Mouse (Mus musculus) forebrain, embryonic 13.5 days (tissue): ENCODE measurements at regions not wholly inside any gene's neighbourhood (a gene's known extent, or its start where the extent isn't known, plus 50 kb on each side); places are given as distances from the start of the nearest gene placed in this dataset.

Source experiments
- ATAC-seq: fragments of 200-750 bp; cut with Nextera tagmentation; 2 replicates; pipeline ENCODE4 v1.8.0; 2017
- H3K27ac ChIP-seq: fragments of 300-500 bp; sonication (generic); 2 replicates; pipeline ENCODE4 v1.5.1; 2015; ENCODE audit warnings: inconsistent platforms, mild to moderate bottlenecking, moderate library complexity
- H3K27me3 ChIP-seq: fragments of 300-500 bp; sonication (generic); 2 replicates; pipeline ENCODE4 v1.6.1; 2015; ENCODE audit warnings: mild to moderate bottlenecking, inconsistent platforms
- H3K36me3 ChIP-seq: fragments of 300-500 bp; sonication (generic); 2 replicates; pipeline ENCODE4 v1.6.1; 2015; ENCODE audit warnings: mild to moderate bottlenecking, inconsistent platforms; ENCODE audit not compliant: poor library complexity, severe bottlenecking
- H3K4me1 ChIP-seq: fragments of 300-500 bp; sonication (generic); 2 replicates; pipeline ENCODE4 v1.6.1; 2015; ENCODE audit warnings: inconsistent platforms
- H3K4me2 ChIP-seq: fragments of 300-500 bp; sonication (generic); 2 replicates; pipeline ENCODE4 v1.6.1; 2015; ENCODE audit warnings: inconsistent platforms, mild to moderate bottlenecking, moderate library complexity
- H3K4me3 ChIP-seq: fragments of 300-500 bp; sonication (generic); 2 replicates; pipeline ENCODE4 v1.5.1; 2015; ENCODE audit warnings: mild to moderate bottlenecking, inconsistent platforms
- H3K9ac ChIP-seq: fragments of 300-500 bp; sonication (generic); 2 replicates; pipeline ENCODE4 v1.6.1; 2015; ENCODE audit warnings: mild to moderate bottlenecking, inconsistent platforms
- H3K9me3 ChIP-seq: fragments of 300-500 bp; sonication (generic); replicated peaks from 2 replicates; pipeline ENCODE4 v1.6.1; 2016; ENCODE audit warnings: inconsistent platforms
- WGBS: fragments of 180-500 bp; shearing (Covaris S2); methylation state at CpG from one replicate; pipeline ENCODE4 v1.1.7; 2015; 5-methylcytosine and 5-hydroxymethylcytosine counted together

DNA sequence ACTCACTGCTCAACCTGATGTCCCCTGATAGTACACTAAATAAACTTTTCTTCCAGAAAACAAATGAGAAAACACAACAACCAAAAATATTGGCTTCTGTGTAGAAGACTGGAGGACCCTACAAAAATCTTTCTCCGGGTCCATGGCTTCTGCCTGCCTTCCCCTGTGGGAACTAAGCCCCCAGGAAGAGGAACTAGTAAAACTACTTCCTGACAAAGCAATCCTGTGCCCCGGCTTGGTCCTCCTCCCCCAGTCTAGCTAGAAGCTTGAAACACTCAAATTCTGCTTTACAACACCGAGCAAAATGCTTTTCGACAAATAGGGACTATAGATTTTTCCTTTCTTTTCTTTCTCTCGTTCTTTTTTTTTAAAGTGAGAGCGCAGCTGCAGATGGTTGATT is 51.3 kb upstream of the Mki67 start:
- 78% methylated on average over 6 of the region's 6 CpGs for WGBS

DNA sequence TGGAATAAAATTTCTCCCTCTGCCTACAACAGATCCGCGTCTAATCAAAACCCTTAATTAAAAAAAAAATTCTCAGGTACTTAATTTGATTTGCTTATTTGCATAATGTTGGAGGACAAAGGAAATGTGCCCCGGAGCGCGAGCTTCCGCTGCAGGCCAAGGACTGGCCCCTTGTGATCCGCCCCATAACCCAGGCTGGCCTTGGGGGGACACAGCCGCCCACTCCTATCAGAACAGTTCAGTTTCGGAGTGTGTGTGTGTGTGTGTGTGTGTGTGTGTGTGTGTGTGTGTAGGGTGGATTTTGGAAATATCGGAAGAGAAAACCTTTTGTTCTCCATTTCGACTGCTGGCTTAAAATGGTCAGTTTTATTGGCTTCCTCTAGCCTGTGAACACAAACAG is 51.9 kb upstream of the Mki67 start:
- Histone ChIP-seq H3K27me3 (no peaks in the 10 kb centered on the region), H3K27ac (no peak overlapping the region), H3K4me2 (no peak overlapping the region), H3K36me3 (no peaks in the 10 kb centered on the region), H3K9ac (no peak overlapping the region), H3K4me3 (no peak overlapping the region), H3K9me3 (no peaks in the 10 kb centered on the region), H3K4me1 (peaks cover 16% of the 10 kb centered on the region)
- 75% methylated on average over 11 of the region's 11 CpGs for WGBS
- no peak for ATAC-seq

More for the DNA sequence above, 51.3 kb upstream of the Mki67 start:
- peaks cover 16% of the 10 kb centered on the region for H3K4me1 ChIP-seq
- no peak overlapping the region for H3K27ac ChIP-seq
- ATAC-seq, result no peak
- H3K27me3 ChIP-seq, result no peaks in the 10 kb centered on the region
- H3K4me2 ChIP-seq, result no peak overlapping the region
- H3K36me3 ChIP-seq, result no peaks in the 10 kb centered on the region
- H3K9ac ChIP-seq, result no peak overlapping the region
- no peak overlapping the region for H3K4me3 ChIP-seq
- H3K9me3 ChIP-seq, result no peaks in the 10 kb centered on the region

DNA sequence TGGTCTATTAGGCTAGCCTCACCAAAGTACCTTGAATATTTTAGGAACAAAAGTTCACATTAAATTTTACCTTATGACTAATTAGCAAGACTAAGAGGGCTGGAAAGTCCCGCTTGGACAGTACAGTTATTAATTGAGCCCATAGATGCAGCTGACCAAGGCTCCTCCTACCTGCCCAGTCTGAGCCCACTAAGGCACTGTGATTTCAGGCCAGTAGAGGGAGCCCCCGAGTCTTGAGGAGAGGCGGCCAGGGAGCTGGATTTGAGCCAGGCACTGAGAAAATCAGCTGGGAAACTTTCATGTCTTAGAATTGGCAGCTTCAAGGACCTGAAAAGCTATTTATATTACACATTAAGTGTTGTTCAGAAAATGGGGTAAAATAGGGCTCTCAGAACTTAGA is 52.4 kb upstream of the Mki67 start:
- no peak overlapping the region for H3K27ac ChIP-seq
- H3K4me2 ChIP-seq, result no peak overlapping the region
- H3K4me1 ChIP-seq, result peaks cover 16% of the 10 kb centered on the region
- no peak overlapping the region for H3K9ac ChIP-seq
- H3K9me3 ChIP-seq, result no peaks in the 10 kb centered on the region
- H3K4me3 ChIP-seq, result no peak overlapping the region
- H3K36me3 ChIP-seq, result no peaks in the 10 kb centered on the region
- ATAC-seq, result peak; percentile 77; the same call in 1 of the 2 replicates
- 2% methylated on average over 3 of the region's 3 CpGs for WGBS
- peaks cover 5% of the 10 kb centered on the region; the same call in 1 of the 2 replicates for H3K27me3 ChIP-seq

DNA sequence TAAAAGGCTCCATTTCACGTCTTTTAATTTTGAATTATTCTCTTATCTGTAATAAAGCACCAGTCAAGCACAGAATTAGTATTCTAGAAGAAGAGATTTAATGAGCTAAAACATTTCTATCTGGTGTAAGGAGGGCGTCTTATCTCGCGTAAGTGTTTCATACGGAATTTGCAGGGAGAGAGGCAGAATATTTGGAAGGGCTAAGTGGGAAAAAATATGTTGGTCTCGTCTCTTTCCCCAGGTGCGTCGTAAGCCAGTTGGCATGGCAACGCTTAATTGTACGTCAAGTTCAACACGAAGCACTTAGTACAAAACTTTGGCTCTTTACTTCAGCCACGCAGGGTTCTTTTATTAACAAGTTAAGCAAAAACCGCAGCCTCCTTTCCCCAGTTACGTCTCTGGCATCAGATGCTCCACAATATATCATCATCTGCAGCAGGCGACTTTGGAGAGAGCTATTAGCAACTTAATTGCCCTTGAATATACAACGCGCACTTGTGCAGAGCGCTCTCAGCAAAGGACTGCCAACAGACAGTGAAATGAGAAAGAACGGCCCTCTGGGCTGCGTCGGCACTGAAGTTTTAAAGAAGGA is 53.0 kb upstream of the Mki67 start:
- no peak overlapping the region for H3K27ac ChIP-seq
- H3K4me1 ChIP-seq, result peaks cover 16% of the 10 kb centered on the region

DNA sequence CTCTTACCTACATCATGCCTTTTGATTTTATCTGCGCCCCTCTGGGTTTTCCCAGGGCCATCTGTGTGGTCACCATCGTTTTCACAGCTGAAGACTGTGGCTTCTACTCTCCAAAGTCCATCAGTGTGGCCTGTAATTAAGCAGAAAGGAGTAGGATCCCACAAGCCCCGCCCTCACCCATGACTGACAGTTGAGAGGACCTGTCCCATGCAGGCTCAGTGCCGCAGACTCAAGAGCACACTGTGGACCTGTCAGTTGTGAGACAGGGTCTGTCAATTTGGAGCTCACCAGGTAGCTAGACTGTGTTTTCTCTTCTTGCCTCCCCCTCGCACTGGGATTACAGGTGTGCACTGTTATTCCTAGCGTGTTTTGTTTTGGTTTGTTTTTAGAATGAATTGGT is 53.9 kb upstream of the Mki67 start:
- Histone ChIP-seq H3K4me2 (no peak overlapping the region), H3K4me3 (no peak overlapping the region), H3K4me1 (peaks cover 16% of the 10 kb centered on the region), H3K9ac (no peak overlapping the region), H3K27me3 (peaks cover 6% of the 10 kb centered on the region; the same call in 1 of the 2 replicates), H3K27ac (no peak overlapping the region), H3K9me3 (no peaks in the 10 kb centered on the region), H3K36me3 (no peaks in the 10 kb centered on the region)
- ATAC-seq, result no peak
- 65% methylated on average over 6 of the region's 6 CpGs for WGBS

More for the DNA sequence above, 53.0 kb upstream of the Mki67 start:
- no peaks in the 10 kb centered on the region for H3K9me3 ChIP-seq
- WGBS, result 46% methylated on average over 21 of the region's 21 CpGs
- no peaks in the 10 kb centered on the region for H3K36me3 ChIP-seq
- H3K27me3 ChIP-seq, result peaks cover 6% of the 10 kb centered on the region; the same call in 1 of the 2 replicates
- ATAC-seq, result no peak
- H3K4me3 ChIP-seq, result no peak overlapping the region
- H3K4me2 ChIP-seq, result peak overlapping the region; percentile 1
- H3K9ac ChIP-seq, result no peak overlapping the region

DNA sequence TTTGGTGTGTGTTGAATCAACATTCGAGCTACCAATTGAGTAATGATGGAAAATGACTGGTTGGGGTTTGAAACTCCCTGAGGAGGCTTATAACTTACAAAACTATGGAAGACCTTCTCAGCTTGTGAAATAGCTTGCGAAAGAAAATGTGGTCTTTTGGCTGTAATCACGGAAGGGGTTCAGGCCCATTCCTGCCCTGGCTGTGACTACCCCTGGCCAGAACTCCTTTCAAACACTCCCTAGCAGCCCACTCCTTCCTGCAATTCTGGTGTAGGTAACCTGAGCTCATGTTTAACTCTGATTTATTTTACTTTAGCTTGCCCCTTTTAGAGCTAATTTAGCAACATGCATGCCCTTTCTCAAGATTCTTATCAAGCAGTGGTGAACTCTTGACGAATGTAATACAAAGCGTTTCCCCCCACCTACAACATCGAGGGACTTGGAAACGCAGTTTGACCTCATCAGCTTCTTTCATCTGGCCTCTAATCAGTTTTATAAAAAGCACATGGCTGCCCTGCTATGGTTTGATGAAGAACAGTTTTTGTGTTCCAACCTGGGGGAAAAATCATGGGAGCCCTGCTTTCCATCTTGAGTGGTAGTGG is 59.8 kb upstream of the Mki67 start:
- no peaks in the 10 kb centered on the region for H3K9me3 ChIP-seq
- no peaks in the 10 kb centered on the region for H3K36me3 ChIP-seq
- H3K9ac ChIP-seq, result no peak overlapping the region
- ATAC-seq, result no peak
- no peak overlapping the region for H3K4me3 ChIP-seq
- WGBS, result 90% methylated on average over 7 of the region's 7 CpGs
- H3K4me2 ChIP-seq, result no peak overlapping the region
- H3K4me1 ChIP-seq, result no peaks in the 10 kb centered on the region
- peaks cover 6% of the 10 kb centered on the region; the same call in 1 of the 2 replicates for H3K27me3 ChIP-seq
- no peak overlapping the region for H3K27ac ChIP-seq

DNA sequence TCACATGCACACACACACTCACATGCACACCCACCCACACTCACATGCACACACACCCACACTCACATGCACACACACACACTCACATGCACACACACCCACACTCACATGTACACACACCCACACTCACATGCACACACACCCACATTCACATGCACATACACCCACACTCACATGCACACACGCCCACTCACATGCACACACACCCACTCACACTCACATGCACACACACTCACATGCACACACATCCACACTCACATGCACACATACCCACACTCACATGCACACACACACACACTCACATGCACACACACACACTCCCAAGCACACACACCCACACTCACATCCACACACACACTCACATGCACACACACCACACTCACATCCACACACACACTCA is 74.0 kb upstream of the Mki67 start:
- no peaks in the 10 kb centered on the region for H3K27me3 ChIP-seq
- H3K27ac ChIP-seq, result no peak overlapping the region
- no peak overlapping the region for H3K4me2 ChIP-seq
- no peaks in the 10 kb centered on the region for H3K9me3 ChIP-seq
- H3K4me3 ChIP-seq, result no peak overlapping the region
- H3K36me3 ChIP-seq, result no peaks in the 10 kb centered on the region
- no peak overlapping the region for H3K9ac ChIP-seq
- H3K4me1 ChIP-seq, result peaks cover 14% of the 10 kb centered on the region
- 72% methylated on average over 1 of the region's 1 CpGs for WGBS
- ATAC-seq, result no peak

DNA sequence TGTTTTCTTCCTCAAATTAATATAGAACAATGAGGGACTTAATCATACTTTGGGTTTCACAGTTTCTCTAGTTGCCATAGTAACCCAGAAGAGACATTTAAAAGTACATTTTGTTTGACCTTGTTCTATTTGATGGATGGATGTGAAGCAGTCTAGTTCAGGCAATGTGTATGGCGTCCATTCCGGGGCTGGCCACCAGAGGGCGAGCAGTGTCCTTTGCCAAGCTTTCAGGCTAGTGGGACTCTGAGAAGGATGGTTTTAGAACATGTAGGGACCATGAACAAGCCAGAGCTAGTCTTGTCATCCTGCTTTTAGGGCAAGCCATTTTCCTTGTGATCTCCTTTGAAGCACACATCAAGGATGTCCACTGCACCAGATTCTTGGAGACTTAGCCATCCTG is 74.8 kb upstream of the Mki67 start:
- peaks cover 18% of the 10 kb centered on the region for H3K4me1 ChIP-seq
- no peaks in the 10 kb centered on the region for H3K36me3 ChIP-seq
- H3K27ac ChIP-seq, result no peak overlapping the region
- no peaks in the 10 kb centered on the region for H3K9me3 ChIP-seq
- no peak overlapping the region for H3K9ac ChIP-seq
- H3K27me3 ChIP-seq, result 0 out of 2 replicates have a peak, but pooled peaks cover 6% of the 10 kb centered on the region
- H3K4me2 ChIP-seq, result no peak overlapping the region
- WGBS, result 0% methylated on average over 3 of the region's 3 CpGs
- H3K4me3 ChIP-seq, result no peak overlapping the region
- ATAC-seq, result no peak

DNA sequence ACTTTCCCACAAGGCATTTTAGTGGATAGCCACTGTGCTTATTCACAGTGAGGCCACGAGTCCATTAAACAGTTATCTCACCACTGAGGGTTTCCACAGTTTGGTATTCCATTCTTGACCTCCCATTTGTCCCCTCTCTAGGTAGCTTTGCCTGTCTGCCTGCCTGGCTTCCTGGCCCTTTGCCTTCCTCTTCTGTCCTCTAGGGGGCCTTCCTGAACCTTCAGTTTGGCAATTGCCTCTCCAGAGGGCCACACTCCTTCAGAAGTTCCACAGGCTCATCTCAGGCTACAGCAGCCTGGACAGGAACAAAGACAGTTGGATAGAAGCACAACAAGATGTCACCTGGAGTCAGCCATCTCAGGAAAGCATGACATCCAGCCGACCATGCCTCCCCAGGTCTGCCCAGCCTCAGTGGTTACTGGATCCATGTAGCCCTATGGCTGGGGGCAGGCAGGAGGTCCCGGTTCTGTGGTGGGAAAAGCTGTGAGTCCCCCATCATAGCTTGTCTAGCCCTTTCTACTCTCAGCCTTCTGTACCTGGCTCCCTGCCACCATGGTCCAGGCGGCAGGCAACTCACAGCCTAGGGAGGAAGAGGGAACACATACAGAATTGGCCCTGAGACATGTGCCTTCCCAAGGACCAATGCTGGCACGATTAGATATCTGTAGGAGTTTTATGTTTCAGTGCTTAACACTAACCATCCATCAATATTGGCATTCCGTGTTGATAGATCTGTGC is 76.0 kb upstream of the Mki67 start:
- H3K9me3 ChIP-seq, result no peaks in the 10 kb centered on the region
- peaks cover 18% of the 10 kb centered on the region for H3K4me1 ChIP-seq
- H3K27ac ChIP-seq, result no peak overlapping the region
- H3K27me3 ChIP-seq, result 0 out of 2 replicates have a peak, but pooled peaks cover 6% of the 10 kb centered on the region
- no peak overlapping the region for H3K9ac ChIP-seq
- H3K4me3 ChIP-seq, result no peak overlapping the region
- no peak overlapping the region for H3K4me2 ChIP-seq
- H3K36me3 ChIP-seq, result no peaks in the 10 kb centered on the region
- no peak for ATAC-seq
- WGBS, result 75% methylated on average over 6 of the region's 6 CpGs

DNA sequence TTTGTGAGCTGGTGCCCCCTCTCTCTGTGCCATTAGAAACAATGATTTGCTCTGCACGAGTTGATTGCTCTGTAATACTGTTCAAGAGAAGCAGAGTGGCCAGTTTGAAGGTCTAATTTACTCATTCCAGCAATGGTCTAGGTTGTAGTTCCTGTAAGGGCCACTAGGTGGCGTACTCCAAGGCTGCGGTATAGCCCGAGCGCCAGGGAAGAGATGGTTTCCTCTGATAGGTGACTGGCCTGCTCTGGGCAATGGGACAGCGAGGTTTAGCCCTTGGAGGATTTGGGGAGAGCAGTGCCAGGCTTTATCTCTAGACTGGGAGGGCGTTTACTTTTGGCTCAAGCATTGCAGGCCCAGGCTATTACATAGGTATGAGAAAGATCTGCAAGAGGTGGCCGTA is 76.8 kb upstream of the Mki67 start:
- Histone ChIP-seq H3K27me3 (0 out of 2 replicates have a peak, but pooled peaks cover 6% of the 10 kb centered on the region), H3K27ac (no peak overlapping the region)
- 36% methylated on average over 8 of the region's 8 CpGs for WGBS

DNA sequence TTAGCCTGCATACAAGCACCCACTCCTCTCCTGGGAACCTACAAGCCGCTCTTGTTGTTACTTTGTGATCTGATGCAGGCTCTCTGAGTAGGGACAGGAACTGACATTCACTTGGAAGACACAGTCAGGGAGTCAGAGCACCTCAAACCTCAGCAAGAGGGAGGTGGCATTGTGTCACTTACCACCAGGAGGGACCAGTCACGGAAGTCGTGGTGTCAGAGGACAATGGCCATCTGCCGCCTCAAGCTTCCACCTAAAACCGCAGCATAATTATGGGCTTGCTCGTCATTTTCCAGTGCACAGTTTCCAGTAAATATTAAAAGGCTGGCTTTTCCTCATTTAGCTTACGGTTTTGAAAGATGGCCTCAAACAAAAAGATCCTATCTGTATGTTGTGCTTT is 78.1 kb upstream of the Mki67 start:
- no peak for ATAC-seq
- Histone ChIP-seq H3K27me3 (0 out of 2 replicates have a peak, but pooled peaks cover 6% of the 10 kb centered on the region), H3K9ac (no peak overlapping the region), H3K4me2 (no peak overlapping the region), H3K27ac (no peak overlapping the region), H3K36me3 (no peaks in the 10 kb centered on the region), H3K9me3 (no peaks in the 10 kb centered on the region), H3K4me3 (no peak overlapping the region), H3K4me1 (peaks cover 18% of the 10 kb centered on the region)
- 18% methylated on average over 7 of the region's 7 CpGs for WGBS

More for the DNA sequence above, 76.8 kb upstream of the Mki67 start:
- H3K4me3 ChIP-seq, result no peak overlapping the region
- H3K4me2 ChIP-seq, result no peak overlapping the region
- H3K36me3 ChIP-seq, result no peaks in the 10 kb centered on the region
- no peaks in the 10 kb centered on the region for H3K9me3 ChIP-seq
- no peak overlapping the region for H3K9ac ChIP-seq
- peaks cover 18% of the 10 kb centered on the region for H3K4me1 ChIP-seq
- no peak for ATAC-seq

DNA sequence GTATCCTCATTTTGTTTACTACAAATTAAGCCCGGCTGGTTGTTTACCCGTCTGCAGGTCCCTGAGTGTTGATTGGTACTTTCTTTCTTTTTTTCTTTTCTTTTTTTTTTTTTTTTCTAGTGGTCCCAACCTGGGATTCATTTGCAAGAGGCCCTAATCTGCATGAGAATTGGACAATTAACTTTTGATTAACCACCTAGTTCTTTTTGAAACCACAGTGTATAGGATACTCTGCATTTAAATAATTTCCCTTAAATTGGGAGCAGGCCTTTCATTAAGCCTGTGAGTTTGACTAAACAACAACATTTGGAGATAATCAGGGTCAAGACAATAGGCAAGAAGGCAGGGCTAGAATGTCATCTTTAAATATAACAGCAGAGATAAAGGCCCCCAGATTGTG is 78.5 kb upstream of the Mki67 start:
- Histone ChIP-seq H3K9ac (no peak overlapping the region), H3K4me2 (no peak overlapping the region), H3K9me3 (no peaks in the 10 kb centered on the region), H3K27ac (no peak overlapping the region), H3K4me3 (no peak overlapping the region), H3K27me3 (0 out of 2 replicates have a peak, but pooled peaks cover 6% of the 10 kb centered on the region), H3K36me3 (no peaks in the 10 kb centered on the region), H3K4me1 (peaks cover 18% of the 10 kb centered on the region)
- ATAC-seq, result no peak
- WGBS, result 11% methylated on average over 2 of the region's 2 CpGs
